Mouse (Mus musculus) hindbrain, embryonic 16.5 days (tissue): ENCODE measurements at regions not wholly inside any gene's neighbourhood (a gene's known extent, or its start where the extent isn't known, plus 50 kb on each side); places are given as distances from the start of the nearest gene placed in this dataset.

Source experiments
- ATAC-seq: fragments of 200-750 bp; cut with Nextera tagmentation; 2 replicates; pipeline ENCODE4 v1.8.0; 2017; ENCODE audit warnings: moderate TSS enrichment, moderate library complexity
- H3K27ac ChIP-seq: fragments of 300-500 bp; sonication (generic); 2 replicates; pipeline ENCODE4 v1.5.1; 2014; ENCODE audit warnings: low read depth, mild to moderate bottlenecking, control low read depth, low read length, moderate library complexity
- H3K27me3 ChIP-seq: fragments of 300-500 bp; sonication (generic); replicated peaks from 2 replicates; pipeline ENCODE4 v1.6.1; 2014; ENCODE audit warnings: low read length; ENCODE audit not compliant: control insufficient read depth, insufficient read depth
- H3K36me3 ChIP-seq: fragments of 300-500 bp; sonication (generic); 2 replicates; pipeline ENCODE4 v1.6.1; 2014; ENCODE audit warnings: mild to moderate bottlenecking, low read length, moderate library complexity, mixed read lengths; ENCODE audit not compliant: control insufficient read depth, insufficient read depth
- H3K4me1 ChIP-seq: fragments of 300-500 bp; sonication (generic); 2 replicates; pipeline ENCODE4 v1.6.1; 2014; ENCODE audit warnings: low read depth, low read length; ENCODE audit not compliant: control insufficient read depth, insufficient read depth
- H3K4me2 ChIP-seq: fragments of 300-500 bp; sonication (generic); 2 replicates; pipeline ENCODE4 v1.6.1; 2014; ENCODE audit warnings: mild to moderate bottlenecking, low read length, control low read depth, moderate library complexity
- H3K4me3 ChIP-seq: fragments of 300-500 bp; sonication (generic); 2 replicates; pipeline ENCODE4 v1.5.1; 2014; ENCODE audit warnings: mild to moderate bottlenecking, low read length, control low read depth, moderate library complexity
- H3K9ac ChIP-seq: fragments of 300-500 bp; sonication (generic); 2 replicates; pipeline ENCODE4 v1.6.1; 2014; ENCODE audit warnings: low read depth, mild to moderate bottlenecking, control low read depth, low read length, moderate library complexity
- H3K9me3 ChIP-seq: fragments of 300-500 bp; sonication (generic); 2 replicates; pipeline ENCODE4 v1.6.1; 2014; ENCODE audit warnings: mild to moderate bottlenecking, low read length, moderate library complexity; ENCODE audit not compliant: control insufficient read depth
- WGBS: fragments of 180-500 bp; shearing (Covaris S2); extraction: QIAGEN DNeasy Blood & Tissue Kit; methylation state at CpG from one replicate; pipeline ENCODE4 v1.1.7; 2014; 5-methylcytosine and 5-hydroxymethylcytosine counted together

GRCm38 (mm10) chr11:40572953-40573757, 121.8 kb downstream of the Mat2b start:
- H3K4me2 ChIP-seq: peak overlapping the region; percentile 16; the same call in 1 of the 2 replicates
- no peak overlapping the region for H3K4me3 ChIP-seq
- peaks cover 10% of the 10 kb centered on the region for H3K4me1 ChIP-seq
- no peak overlapping the region for H3K27ac ChIP-seq
- peaks cover 2% of the 10 kb centered on the region; the same call in 1 of the 2 replicates for H3K9me3 ChIP-seq
- H3K9ac ChIP-seq: no peak overlapping the region
- H3K36me3 ChIP-seq: no peaks in the 10 kb centered on the region
- H3K27me3 ChIP-seq: no peaks in the 10 kb centered on the region
- ATAC-seq: no peak
- 13% methylated on average over 12 of the region's 12 CpGs for WGBS

DNA sequence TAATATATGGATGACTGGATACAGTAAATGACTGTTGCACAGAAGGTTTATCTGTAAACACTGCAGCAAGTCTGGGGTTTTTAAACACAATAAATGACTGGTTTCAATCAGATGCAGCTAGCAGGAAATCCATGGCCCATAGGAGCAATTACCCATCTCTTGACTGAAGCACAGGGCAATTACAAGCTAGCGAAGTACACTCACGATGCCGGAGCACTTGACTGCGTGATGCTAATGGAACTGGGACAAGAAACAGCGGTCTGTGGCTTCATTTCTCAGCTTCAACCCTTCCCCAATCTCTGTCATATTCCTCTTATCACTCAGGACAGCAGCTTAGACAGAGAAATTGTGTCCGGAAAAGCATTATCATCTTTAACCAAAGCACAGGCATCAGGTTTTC, 132.1 kb downstream of the Mat2b start:
- no peak for ATAC-seq
- no peaks in the 10 kb centered on the region for H3K9me3 ChIP-seq
- no peak overlapping the region for H3K4me2 ChIP-seq

GRCm38 (mm10) chr11:40561983-40562382, 133.0 kb downstream of the Mat2b start:
- Histone ChIP-seq H3K9me3 (no peaks in the 10 kb centered on the region), H3K36me3 (no peaks in the 10 kb centered on the region), H3K4me1 (no peaks in the 10 kb centered on the region), H3K4me3 (no peak overlapping the region), H3K9ac (no peak overlapping the region), H3K4me2 (no peak overlapping the region), H3K27ac (no peak overlapping the region), H3K27me3 (no peaks in the 10 kb centered on the region)
- 65% methylated on average over 2 of the region's 2 CpGs for WGBS
- no peak for ATAC-seq

More for the DNA sequence above, 132.1 kb downstream of the Mat2b start:
- WGBS: 53% methylated on average over 6 of the region's 6 CpGs
- Histone ChIP-seq H3K27ac (no peak overlapping the region), H3K4me3 (no peak overlapping the region), H3K36me3 (no peaks in the 10 kb centered on the region), H3K9ac (no peak overlapping the region), H3K27me3 (no peaks in the 10 kb centered on the region), H3K4me1 (no peaks in the 10 kb centered on the region)

DNA sequence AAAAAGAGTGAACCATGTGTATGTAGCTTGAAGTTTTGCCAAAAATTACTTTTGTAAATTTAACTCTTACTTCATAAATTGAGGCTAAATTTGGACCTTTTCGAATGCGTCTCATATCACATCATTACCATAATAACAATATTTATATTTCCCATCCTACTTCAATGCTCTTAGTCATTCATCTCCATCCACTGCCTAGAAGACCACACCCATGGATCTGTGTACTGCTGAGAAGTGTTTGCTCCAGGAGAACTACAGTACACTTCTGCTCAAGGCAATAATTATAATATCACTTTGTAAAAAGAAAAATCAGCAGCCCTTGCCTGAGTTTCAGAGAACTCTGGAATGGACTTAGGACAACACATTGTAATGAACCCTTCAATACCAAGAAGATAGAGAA, 133.6 kb downstream of the Mat2b start:
- H3K9me3 ChIP-seq: no peaks in the 10 kb centered on the region
- H3K4me2 ChIP-seq: no peak overlapping the region
- H3K36me3 ChIP-seq: no peaks in the 10 kb centered on the region
- 100% methylated on average over 2 of the region's 2 CpGs for WGBS
- no peak overlapping the region for H3K4me3 ChIP-seq
- no peak overlapping the region for H3K27ac ChIP-seq
- no peak for ATAC-seq
- H3K27me3 ChIP-seq: no peaks in the 10 kb centered on the region
- no peak overlapping the region for H3K9ac ChIP-seq
- no peaks in the 10 kb centered on the region for H3K4me1 ChIP-seq

DNA sequence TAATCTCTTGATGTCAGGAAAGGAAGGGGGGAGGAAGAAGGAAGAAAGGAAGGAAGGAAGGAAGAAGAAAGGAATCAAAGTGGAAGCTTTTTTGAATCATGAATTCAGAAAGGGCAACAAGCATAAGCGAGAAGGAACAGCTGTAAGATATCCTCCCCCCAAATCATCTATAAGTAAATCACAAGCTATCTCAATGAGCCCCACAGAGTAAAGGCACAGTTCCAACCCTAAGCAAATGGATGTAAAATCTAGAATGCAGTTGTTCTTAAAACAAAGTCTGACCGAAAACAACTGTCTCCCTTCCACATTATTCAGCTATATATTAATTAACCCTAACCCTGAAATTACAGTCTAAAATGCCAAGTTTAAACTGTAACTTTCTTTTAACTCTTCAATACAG, 136.5 kb downstream of the Mat2b start:
- Histone ChIP-seq H3K4me3 (no peak overlapping the region), H3K4me1 (no peaks in the 10 kb centered on the region), H3K9me3 (no peaks in the 10 kb centered on the region), H3K27me3 (no peaks in the 10 kb centered on the region), H3K36me3 (no peaks in the 10 kb centered on the region), H3K9ac (no peak overlapping the region), H3K27ac (no peak overlapping the region), H3K4me2 (no peak overlapping the region)
- WGBS: 92% methylated on average over 2 of the region's 2 CpGs
- ATAC-seq: no peak

DNA sequence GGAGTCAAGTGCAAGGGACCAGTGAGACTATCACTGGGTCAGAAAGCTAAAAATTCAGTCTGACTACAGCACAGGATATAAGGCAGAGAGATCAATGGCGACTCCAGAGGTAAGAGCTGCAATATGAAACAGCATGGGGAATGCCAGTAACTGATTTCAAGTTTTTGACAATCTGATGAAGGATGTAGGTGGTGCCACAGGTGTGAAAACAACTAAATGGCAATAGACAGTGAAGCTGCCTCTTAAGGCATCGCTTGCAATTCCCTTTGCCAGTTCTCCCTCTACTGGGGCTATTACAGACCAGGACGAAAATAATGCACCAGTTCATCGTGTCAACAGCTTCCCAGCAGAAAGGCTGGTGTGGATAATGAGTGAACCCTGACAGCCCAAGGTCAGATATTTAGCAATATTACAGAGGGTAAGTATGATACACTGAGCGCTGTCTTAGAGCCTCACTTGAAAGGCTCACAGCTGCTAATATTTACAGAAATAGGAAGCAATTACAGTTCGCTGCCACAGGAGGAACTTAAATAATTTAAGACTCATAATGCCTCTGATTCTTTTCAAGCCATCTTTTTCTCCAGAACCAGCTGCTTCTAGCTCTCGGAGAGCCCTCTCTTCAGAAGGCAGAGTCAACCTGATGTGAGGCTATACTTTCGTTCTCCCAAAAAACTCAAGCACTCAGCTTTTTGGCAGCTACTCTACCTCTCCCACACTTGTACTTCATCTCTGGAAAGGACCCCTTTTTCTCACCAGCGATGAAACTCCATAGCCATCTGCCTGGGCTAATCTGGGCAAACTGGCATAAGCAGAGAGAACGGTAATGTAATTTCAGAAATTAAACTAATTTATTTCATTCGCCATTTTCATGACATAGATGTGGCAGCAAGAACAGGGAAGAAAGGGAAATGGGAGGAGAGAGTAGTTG, 139.9 kb downstream of the Mat2b start:
- 71% methylated on average over 11 of the region's 11 CpGs for whole genome bisulfite sequencing
- Histone ChIP-seq H3K4me2 (no peak overlapping the region), H3K9me3 (no peaks in the 10 kb centered on the region), H3K36me3 (no peaks in the 10 kb centered on the region), H3K9ac (no peak overlapping the region), H3K27ac (no peak overlapping the region), H3K4me1 (no peaks in the 10 kb centered on the region), H3K27me3 (no peaks in the 10 kb centered on the region), H3K4me3 (no peak overlapping the region)
- no peak for ATAC-seq

DNA sequence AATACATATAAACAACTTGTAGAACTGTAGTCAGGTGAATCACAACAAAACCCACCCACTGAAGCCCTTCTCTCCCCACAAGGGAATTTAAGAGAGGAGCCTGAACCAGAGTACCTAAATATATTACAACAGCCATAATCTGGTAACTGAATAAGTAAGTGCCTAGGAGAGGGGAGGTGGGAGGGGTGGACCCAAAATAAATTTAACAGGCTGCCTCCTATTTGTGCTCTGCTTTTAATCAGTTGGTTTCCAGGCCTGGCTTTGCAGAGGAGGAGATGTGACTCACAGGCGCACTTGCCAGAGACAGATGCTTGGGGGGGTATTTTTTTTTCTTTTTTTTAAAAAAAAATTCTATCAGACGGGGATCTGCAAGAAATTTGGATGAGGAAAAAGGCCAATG, 142.9 kb downstream of the Mat2b start:
- Histone ChIP-seq H3K9me3 (no peaks in the 10 kb centered on the region), H3K27me3 (no peaks in the 10 kb centered on the region), H3K4me3 (no peak overlapping the region), H3K36me3 (no peaks in the 10 kb centered on the region), H3K27ac (no peak overlapping the region), H3K4me1 (no peaks in the 10 kb centered on the region), H3K4me2 (no peak overlapping the region), H3K9ac (no peak overlapping the region)
- ATAC-seq: no peak
- 79% methylated on average over 2 of the region's 2 CpGs for WGBS

- WGBS: 85% methylated on average over 2 of the region's 2 CpGs
Measured at GRCm38 (mm10) chr11:40546596-40546995, 148.4 kb downstream of the Mat2b start.

GRCm38 (mm10) chr11:40545537-40545936, 149.5 kb downstream of the Mat2b start:
- H3K27me3 ChIP-seq: no peaks in the 10 kb centered on the region
- 42% methylated on average over 1 of the region's 1 CpGs for WGBS
- H3K4me3 ChIP-seq: no peak overlapping the region
- H3K4me2 ChIP-seq: no peak overlapping the region
- no peaks in the 10 kb centered on the region for H3K9me3 ChIP-seq
- H3K36me3 ChIP-seq: no peaks in the 10 kb centered on the region
- no peak overlapping the region for H3K27ac ChIP-seq
- ATAC-seq: 0 out of 2 replicates have a peak, but pooled peaks have one; percentile 40
- no peak overlapping the region for H3K9ac ChIP-seq
- H3K4me1 ChIP-seq: no peaks in the 10 kb centered on the region

More at GRCm38 (mm10) chr11:40546596-40546995, 148.4 kb downstream of the Mat2b start:
- no peak overlapping the region for H3K4me3 ChIP-seq
- H3K27ac ChIP-seq: no peak overlapping the region
- H3K4me2 ChIP-seq: no peak overlapping the region
- ATAC-seq: no peak
- no peaks in the 10 kb centered on the region for H3K9me3 ChIP-seq
- no peak overlapping the region for H3K9ac ChIP-seq
- no peaks in the 10 kb centered on the region for H3K27me3 ChIP-seq
- H3K4me1 ChIP-seq: no peaks in the 10 kb centered on the region
- no peaks in the 10 kb centered on the region for H3K36me3 ChIP-seq
